Mouse (Mus musculus) frontal cortex, postnatal 36 days (tissue): ENCODE results near the gene Sun3.
A peak's percentile ranks its signal among the peaks of the same experiment; 100 is the strongest.

Experiments used
- DNase-seq, 2 experiments: peaks; one replicate each; pipeline ENCODE4 v3.0.0; 2022; ENCODE audit warnings: low spot score in 2 of 2

Gene Sun3

GRCm38 (mm10) chr11:8983237-8983861 lies 65.4 kb downstream of the Sun3 start:
- DNase-seq = peak; percentile 51 to 73

GRCm38 (mm10) chr11:8978154-8978553 lies 70.6 kb downstream of the Sun3 start:
- DNase-seq = no peak

- no peak for DNase-seq
These were observed 75.6 kb downstream of the Sun3 start, which contains the start of gene Pkd1l1 for GRCm38 (mm10) chr11:8973166-8973565. TSS of gene Pkd1l1 (minus strand) at chr11:8973266.

- DNase-seq = no peak
These were observed 76.7 kb downstream of the Sun3 start for GRCm38 (mm10) chr11:8972093-8972492.

- no peak for DNase-seq
These were observed 78.3 kb downstream of the Sun3 start for GRCm38 (mm10) chr11:8970509-8970908.

GRCm38 (mm10) chr11:8968094-8968493 lies 80.7 kb downstream of the Sun3 start:
- DNase-seq = no peak
